Mouse (Mus musculus) gastrocnemius, postnatal 36 days (tissue): ENCODE results near the gene Lcn3. TPM values are rescaled to one million over a fixed set of nuclear protein-coding genes. Genes with fewer than 3 reads are reported as not detected.
"Not testable (repeated sequence)": the region's sequence is repeated elsewhere in the genome, so short reads cannot be mapped to it uniquely, and the experiment has no call there.

Experiments
- DNase-seq, 2 experiments: peaks; one replicate each; pipeline ENCODE4 v3.0.0; 2022
- intact Hi-C: fragments of 180-260 bp; cut with DNase I; formaldehyde crosslinking; loops from one replicate; pipeline ENCODE4 v1.15.1; 2025
- total RNA-seq, 2 experiments: library from RNA; stranded (reverse); gene quantifications; 2 replicates each; pipeline ENCODE4 v1.2.3; 2021

Gene Lcn3
- total RNA-seq, 2 experiments from 2014 or later: not detected

DNA sequence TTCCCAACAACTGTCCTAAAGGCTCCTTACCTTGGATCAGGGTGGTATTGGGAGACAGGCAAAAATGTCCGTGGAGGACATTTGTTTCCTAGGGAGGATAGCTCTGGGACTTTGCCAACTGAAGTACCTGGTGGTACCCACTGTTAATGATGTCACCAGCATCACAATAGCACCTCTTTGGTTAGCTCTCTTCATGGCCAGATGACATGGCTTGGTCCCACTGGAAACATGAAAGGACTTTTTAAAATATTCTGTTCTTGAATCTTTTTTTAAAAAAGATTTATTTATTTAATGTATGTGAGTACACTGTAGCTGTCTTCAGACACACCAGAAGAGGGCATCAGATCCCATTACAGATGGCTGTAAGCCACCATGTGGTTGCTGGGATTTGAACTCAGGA is 50.4 kb downstream of the Lcn3 start, which contains the start of gene Glt6d1:
TSS of gene Glt6d1 (minus strand) at position 101 of the 400 bp plus-strand sequence.
- intact Hi-C loops, DNase-seq: not testable (repeated sequence)

Other genes starting within 250 kb of the Lcn3 start
- 10 to 100 TPM in 1 of 2 experiments, 1 to 10 TPM in 1; 9.8 to 11.5 TPM for gene Traf2, start 218.6 kb upstream of the Lcn3 start, total RNA-seq
- 100 to 1,000 TPM; 139 to 157 TPM for gene Edf1, start 207.7 kb upstream of the Lcn3 start, total RNA-seq
- 1 to 10 TPM in 1 of 2 experiments, under 1 TPM in 1; 0.74 to 4.7 TPM for gene Mamdc4, start 190.7 kb upstream of the Lcn3 start, total RNA-seq
- 10 to 100 TPM; 50.2 to 53.9 TPM for gene Phpt1, start 190.3 kb upstream of the Lcn3 start, total RNA-seq
- not detected for gene Ajm1, start 183.8 kb upstream of the Lcn3 start, total RNA-seq
- 10 to 100 TPM; 74.4 to 75.9 TPM for gene Rabl6, start 157.0 kb upstream of the Lcn3 start, total RNA-seq
- not detected for gene Ccdc183, start 147.9 kb upstream of the Lcn3 start, total RNA-seq
- gene Tmem141, start 143.6 kb upstream of the Lcn3 start, total RNA-seq: 10 to 100 TPM; 11.1 to 18.7 TPM
- 1 to 10 TPM; 2.3 to 3.3 TPM for gene Fcna, start 137.5 kb upstream of the Lcn3 start, total RNA-seq
- 10 to 100 TPM; 12.7 to 13.6 TPM for gene Lcn8, start 112.4 kb upstream of the Lcn3 start, total RNA-seq
- not detected for gene Lcn5, start 107.6 kb upstream of the Lcn3 start, total RNA-seq
- gene Lcn6, start 88.8 kb upstream of the Lcn3 start, total RNA-seq: not detected
- not detected for gene Lcn10, start 82.8 kb upstream of the Lcn3 start, total RNA-seq
- not detected for gene Obp2a, start 65.5 kb upstream of the Lcn3 start, total RNA-seq
- 10 to 100 TPM; 15.4 to 16.3 TPM for gene Bmyc, start 58.8 kb upstream of the Lcn3 start, total RNA-seq
- not detected for gene Obp2b, start 28.6 kb upstream of the Lcn3 start, total RNA-seq
- gene Lcn11, start 11.4 kb downstream of the Lcn3 start, total RNA-seq: not detected
- not detected for gene Gm13539, start 16.7 kb downstream of the Lcn3 start, total RNA-seq
- gene Glt6d1, start 50.3 kb downstream of the Lcn3 start, total RNA-seq: not detected
- gene Lcn9, start 57.6 kb downstream of the Lcn3 start, total RNA-seq: not detected
- not detected for gene Sohlh1, start 81.7 kb downstream of the Lcn3 start, total RNA-seq
- under 1 TPM in 1 of 2 experiments, not detected in 1; 0.20 TPM for gene Kcnt1, start 98.2 kb downstream of the Lcn3 start, total RNA-seq
- gene Camsap1, start 217.7 kb downstream of the Lcn3 start, total RNA-seq: 10 to 100 TPM; 34.3 to 34.9 TPM